Mouse (Mus musculus) intestine, embryonic 14.5 days (tissue): ENCODE results near the gene Gm9999. TPM values are rescaled to one million over a fixed set of nuclear protein-coding genes. Genes with fewer than 3 reads are reported as not detected.

Experiments used
- ATAC-seq: fragments of 200-750 bp; cut with Nextera tagmentation; replicated peaks from 2 replicates; pipeline ENCODE4 v1.8.0; 2017; ENCODE audit warnings: low read depth, moderate number of reproducible peaks, moderate TSS enrichment, moderate library complexity; ENCODE audit not compliant: low FRiP score, low TSS enrichment
- DNase-seq: peaks from one replicate; pipeline ENCODE4 v3.0.0-alpha.2; 2018; ENCODE audit warnings: low spot score
- H3K27ac ChIP-seq: fragments of 300-500 bp; sonication (generic); 2 replicates; pipeline ENCODE4 v1.5.1; 2014; ENCODE audit warnings: low read depth, mild to moderate bottlenecking, control low read depth
- H3K27me3 ChIP-seq: fragments of 300-500 bp; sonication (generic); replicated peaks from 2 replicates; pipeline ENCODE4 v1.6.1; 2014; ENCODE audit warnings: low read length, control low read depth; ENCODE audit not compliant: control insufficient read depth, insufficient read depth
- H3K36me3 ChIP-seq: fragments of 300-500 bp; sonication (generic); 2 replicates; pipeline ENCODE4 v1.6.1; 2014; ENCODE audit warnings: low read length, control low read depth; ENCODE audit not compliant: control insufficient read depth, insufficient read depth
- H3K4me1 ChIP-seq: fragments of 300-500 bp; sonication (generic); replicated peaks from 2 replicates; pipeline ENCODE4 v1.6.1; 2014; ENCODE audit warnings: low read length, control low read depth, mixed read lengths; ENCODE audit not compliant: control insufficient read depth, insufficient read depth
- H3K4me2 ChIP-seq: fragments of 300-500 bp; sonication (generic); 2 replicates; pipeline ENCODE4 v1.6.1; 2014; ENCODE audit warnings: low read length
- H3K4me3 ChIP-seq: fragments of 300-500 bp; sonication (generic); 2 replicates; pipeline ENCODE4 v1.5.1; 2014; ENCODE audit warnings: low read depth, low read length, control low read depth, mixed read lengths
- H3K9ac ChIP-seq: fragments of 300-500 bp; sonication (generic); 2 replicates; pipeline ENCODE4 v1.6.1; 2014; ENCODE audit warnings: mild to moderate bottlenecking, low read length
- H3K9me3 ChIP-seq: fragments of 300-500 bp; sonication (generic); 2 replicates; pipeline ENCODE4 v1.6.1; 2016; ENCODE audit warnings: low read length, control low read depth; ENCODE audit not compliant: control insufficient read depth
- WGBS: fragments of 180-500 bp; shearing (Covaris S2); extraction: QIAGEN DNeasy Blood & Tissue Kit; methylation state at CpG from one replicate; pipeline ENCODE4 v1.1.7; 2014; 5-methylcytosine and 5-hydroxymethylcytosine counted together
- polyA plus RNA-seq: library from polyadenylated mRNA; unstranded; fragments of >200 nt; fragmentation: Nextera tagmentation; extraction: Ambion mirVana; gene quantifications from 2 replicates; pipeline ENCODE4 v1.2.1, GENCODE M21; 2014

The Gm9999 gene
- polyA plus RNA-seq, 1 experiment from 2014 or later = not detected

- H3K9ac ChIP-seq = no peak overlapping the region
- no peak overlapping the region for H3K27ac ChIP-seq
- no peaks in the 10 kb centered on the region for H3K9me3 ChIP-seq
- H3K4me2 ChIP-seq = no peak overlapping the region
- H3K4me3 ChIP-seq = no peak overlapping the region
- H3K4me1 ChIP-seq = peaks cover 14% of the 10 kb centered on the region
- WGBS = 90% methylated on average over 3 of the region's 3 CpGs
- H3K36me3 ChIP-seq = peaks cover 77% of the 10 kb centered on the region
- DNase-seq (peak; percentile 12), ATAC-seq (no peak)
- no peaks in the 10 kb centered on the region for H3K27me3 ChIP-seq
Observed at GRCm38 (mm10) chr7:46995558-46995957, 12.2 kb downstream of the Gm9999 start.

GRCm38 (mm10) chr7:46997008-46997407 is 13.6 kb downstream of the Gm9999 start:
- ATAC-seq (no peak), DNase-seq (no peak)
- H3K4me3 ChIP-seq = no peak overlapping the region
- H3K4me2 ChIP-seq = no peak overlapping the region
- no peaks in the 10 kb centered on the region for H3K9me3 ChIP-seq
- H3K36me3 ChIP-seq = peaks cover 73% of the 10 kb centered on the region
- no peak overlapping the region for H3K27ac ChIP-seq
- no peak overlapping the region for H3K9ac ChIP-seq
- WGBS = 91% methylated on average over 4 of the region's 4 CpGs
- H3K27me3 ChIP-seq = no peaks in the 10 kb centered on the region
- peaks cover 27% of the 10 kb centered on the region for H3K4me1 ChIP-seq

GRCm38 (mm10) chr7:46997644-46998395 is 14.4 kb downstream of the Gm9999 start:
- no peak overlapping the region for H3K27ac ChIP-seq
- H3K4me3 ChIP-seq = no peak overlapping the region
- H3K36me3 ChIP-seq = peaks cover 65% of the 10 kb centered on the region
- WGBS = 72% methylated on average over 21 of the region's 21 CpGs
- no peaks in the 10 kb centered on the region for H3K27me3 ChIP-seq
- H3K4me2 ChIP-seq = no peak overlapping the region
- H3K9ac ChIP-seq = no peak overlapping the region
- peaks cover 35% of the 10 kb centered on the region for H3K4me1 ChIP-seq
- ATAC-seq = no peak
- DNase-seq = peak; percentile 24
- no peaks in the 10 kb centered on the region for H3K9me3 ChIP-seq

- DNase-seq (peak; percentile 7), ATAC-seq (no peak)
- Histone ChIP-seq H3K9ac (no peak overlapping the region), H3K36me3 (peaks cover 54% of the 10 kb centered on the region), H3K9me3 (no peaks in the 10 kb centered on the region), H3K4me3 (no peak overlapping the region), H3K27ac (no peak overlapping the region), H3K27me3 (no peaks in the 10 kb centered on the region), H3K4me1 (peaks cover 37% of the 10 kb centered on the region), H3K4me2 (no peak overlapping the region)
- WGBS = 92% methylated on average over 2 of the region's 2 CpGs
Observed at GRCm38 (mm10) chr7:46998942-46999341, 15.6 kb downstream of the Gm9999 start.

GRCm38 (mm10) chr7:46999983-47000643 is 16.7 kb downstream of the Gm9999 start:
- H3K9me3 ChIP-seq = no peaks in the 10 kb centered on the region
- H3K27me3 ChIP-seq = no peaks in the 10 kb centered on the region
- DNase-seq (peak; percentile 54), ATAC-seq (peak; percentile 62; the same call in 1 of the 2 replicates)
- WGBS = 31% methylated on average over 8 of the region's 8 CpGs
- peaks cover 37% of the 10 kb centered on the region for H3K4me1 ChIP-seq
- H3K4me2 ChIP-seq = 0 out of 2 replicates have a peak overlapping the region, but pooled peaks have one; percentile 16
- H3K9ac ChIP-seq = no peak overlapping the region
- peak overlapping the region; percentile 71; the same call in 1 of the 2 replicates for H3K27ac ChIP-seq
- peaks cover 42% of the 10 kb centered on the region for H3K36me3 ChIP-seq
- no peak overlapping the region for H3K4me3 ChIP-seq

GRCm38 (mm10) chr7:47000644-47000983 is 17.2 kb downstream of the Gm9999 start:
- peaks cover 37% of the 10 kb centered on the region for H3K4me1 ChIP-seq
- no peak overlapping the region for H3K9ac ChIP-seq
- H3K4me3 ChIP-seq = no peak overlapping the region
- no peaks in the 10 kb centered on the region for H3K27me3 ChIP-seq
- no peaks in the 10 kb centered on the region for H3K9me3 ChIP-seq
- no peak for DNase-seq
- peaks cover 37% of the 10 kb centered on the region for H3K36me3 ChIP-seq
- peak; percentile 73; the same call in 1 of the 2 replicates for ATAC-seq
- peak overlapping the region; percentile 8; the same call in 1 of the 2 replicates for H3K4me2 ChIP-seq
- 25% methylated on average over 3 of the region's 3 CpGs for WGBS
- peak overlapping the region; percentile 71; the same call in 1 of the 2 replicates for H3K27ac ChIP-seq

GRCm38 (mm10) chr7:47001125-47001899 is 17.9 kb downstream of the Gm9999 start:
- peak overlapping the region; percentile 71; the same call in 1 of the 2 replicates for H3K27ac ChIP-seq

GRCm38 (mm10) chr7:47001900-47002275 is 18.5 kb downstream of the Gm9999 start:
- Histone ChIP-seq H3K9me3 (no peaks in the 10 kb centered on the region), H3K36me3 (peaks cover 25% of the 10 kb centered on the region), H3K27me3 (no peaks in the 10 kb centered on the region), H3K27ac (no peak overlapping the region), H3K9ac (no peak overlapping the region), H3K4me1 (peaks cover 40% of the 10 kb centered on the region), H3K4me3 (no peak overlapping the region), H3K4me2 (no peak overlapping the region)
- ATAC-seq = no peak
- 52% methylated on average over 4 of the region's 4 CpGs for WGBS
- peak; percentile 39 for DNase-seq

More at GRCm38 (mm10) chr7:47001125-47001899, 17.9 kb downstream of the Gm9999 start:
- Histone ChIP-seq H3K4me1 (peaks cover 37% of the 10 kb centered on the region), H3K27me3 (no peaks in the 10 kb centered on the region), H3K9ac (no peak overlapping the region), H3K4me2 (peak overlapping the region; percentile 8; the same call in 1 of the 2 replicates), H3K4me3 (no peak overlapping the region), H3K9me3 (no peaks in the 10 kb centered on the region), H3K36me3 (peaks cover 30% of the 10 kb centered on the region)
- ATAC-seq (no peak), DNase-seq (peak; percentile 42)
- WGBS = 35% methylated on average over 5 of the region's 5 CpGs
